Mouse (Mus musculus): ENCODE results near the gene Sh2d1b1. TPM values are rescaled to one million over a fixed set of nuclear protein-coding genes. Genes with fewer than 3 reads are reported as not detected.
A peak's percentile ranks its signal among the peaks of the same experiment; 100 is the strongest.
"Not testable (repeated sequence)": the region's sequence is repeated elsewhere in the genome, so short reads cannot be mapped to it uniquely, and the experiment has no call there.

The Sh2d1b1 gene
- polyA plus RNA-seq (2015; fragmentation: Nextera tagmentation; extraction: Ambion mirVana) = 0.82 and 1.00 TPM in 2 replicates

DNA sequence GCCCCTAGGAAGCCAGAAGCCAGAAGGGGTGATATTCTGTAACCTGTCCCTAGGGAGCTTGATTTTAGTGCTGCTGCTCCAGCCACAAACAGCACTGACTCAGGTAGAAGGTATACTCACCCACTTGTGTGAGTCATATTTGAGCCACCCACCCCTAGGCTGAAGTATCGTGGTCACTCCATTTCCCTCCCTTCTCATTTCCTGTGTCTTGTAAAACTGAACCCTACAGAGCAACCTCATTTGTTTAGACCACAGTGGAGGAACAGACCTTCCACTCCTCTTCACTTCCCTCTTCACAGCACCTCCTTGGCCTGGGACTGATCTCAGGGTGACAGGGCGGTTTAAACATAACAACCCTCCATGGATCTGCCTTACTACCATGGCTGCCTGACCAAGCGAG lies at the start of gene Sh2d1b1:
Sh2d1b1 (plus strand) TSS at position 305 of the 400 bp plus-strand sequence.
- whole genome bisulfite sequencing = 58% methylated on average over 3 of the region's 3 CpGs
- H3K4me1 ChIP-seq = no peaks in the 10 kb centered on the region
- no peak within 1 kb of the TSS for H3K9ac ChIP-seq
- no peak within 1 kb of the TSS for H3K4me2 ChIP-seq
- H3K9me3 ChIP-seq = no peaks in the 10 kb centered on the region
- no peak within 1 kb of the TSS for H3K4me3 ChIP-seq
- ATAC-seq (ENCODE audit: borderline replicate concordance, extremely low read depth, low FRiP score, low TSS enrichment) = no peak
- no peaks in the 10 kb centered on the region for H3K27me3 ChIP-seq
- H3K36me3 ChIP-seq = no peaks in the 10 kb centered on the region
- no peak within 1 kb of the TSS for H3K27ac ChIP-seq

DNA sequence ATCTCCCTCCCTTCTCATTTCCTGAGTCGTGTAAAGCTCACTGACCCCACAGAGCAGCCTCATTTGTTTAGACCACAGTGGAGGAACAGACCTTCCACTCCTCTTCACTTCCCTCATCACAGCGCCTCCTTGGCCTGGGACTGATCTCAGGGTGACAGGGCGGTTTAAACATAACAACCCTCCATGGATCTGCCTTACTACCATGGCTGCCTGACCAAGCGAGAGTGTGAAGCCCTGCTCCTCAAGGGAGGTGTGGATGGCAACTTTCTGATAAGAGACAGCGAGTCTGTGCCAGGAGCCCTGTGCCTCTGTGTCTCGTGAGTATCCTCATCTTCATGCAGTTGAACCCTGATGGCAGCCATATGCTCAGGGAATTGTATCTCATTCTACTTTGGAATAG lies 44.4 kb upstream of the Sh2d1b1 start, which contains the start of gene Sh2d1b2:
Sh2d1b2 (plus strand) TSS at position 62 of the 400 bp plus-strand sequence.
- H3K27me3 ChIP-seq; H3K4me3 ChIP-seq; H3K36me3 ChIP-seq; H3K9ac ChIP-seq; H3K4me1 ChIP-seq; ATAC-seq (ENCODE audit: borderline replicate concordance, extremely low read depth, low FRiP score, low TSS enrichment); H3K4me2 ChIP-seq; H3K27ac ChIP-seq; H3K9me3 ChIP-seq: not testable (repeated sequence)
- 54% methylated on average over 6 of the region's 6 CpGs for WGBS

- ATAC-seq (ENCODE audit: borderline replicate concordance, extremely low read depth, low FRiP score, low TSS enrichment) = no peak
- no peak overlapping the region for H3K9ac ChIP-seq
- 75% methylated on average over 3 of the region's 3 CpGs for WGBS
Measured at GRCm38 (mm10) chr1:170245016-170245415, 32.1 kb upstream of the Sh2d1b1 start.

DNA sequence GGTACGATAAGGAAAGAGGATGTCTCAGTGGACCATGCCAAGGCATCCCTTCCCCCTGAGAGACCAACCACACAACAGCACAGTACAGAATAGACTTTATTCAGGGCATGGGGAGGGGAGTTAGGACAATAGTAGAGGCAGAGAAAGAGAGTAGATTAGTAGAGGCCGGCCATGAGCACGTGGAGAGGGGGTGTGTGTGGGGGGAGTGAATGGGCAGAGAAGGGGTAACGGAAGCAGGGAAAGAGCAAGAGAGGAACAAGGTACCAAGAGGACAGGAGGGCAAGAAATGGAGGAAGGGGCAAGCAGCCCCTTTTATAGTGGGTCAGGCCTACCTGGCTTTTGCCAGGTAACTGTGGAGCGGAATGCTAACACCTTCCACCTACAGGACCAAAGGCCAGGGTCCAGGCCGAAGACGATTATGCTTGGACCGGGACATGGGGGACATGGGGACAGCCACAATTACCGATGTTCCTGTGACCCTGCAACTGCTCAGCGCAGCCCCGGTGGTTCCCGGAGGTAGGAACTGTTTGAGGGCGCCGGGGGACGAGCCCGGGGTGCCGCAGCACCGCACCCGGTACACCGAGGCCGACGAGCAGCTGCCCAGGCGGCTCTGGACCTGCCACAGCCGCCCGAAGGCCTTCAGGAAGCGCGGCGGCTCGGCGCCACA lies 22.1 kb upstream of the Sh2d1b1 start:
- H3K4me2 ChIP-seq = peak overlapping the region; percentile 73
- H3K36me3 ChIP-seq = no peaks in the 10 kb centered on the region
- peak overlapping the region; percentile 65 for H3K4me3 ChIP-seq
- ATAC-seq (ENCODE audit: borderline replicate concordance, extremely low read depth, low FRiP score, low TSS enrichment) = peak; percentile 59; the same call in 1 of the 2 replicates
- H3K4me1 ChIP-seq = no peaks in the 10 kb centered on the region
- 30% methylated on average over 30 of the region's 30 CpGs for WGBS
- H3K27ac ChIP-seq = no peak overlapping the region
- H3K9ac ChIP-seq = peak overlapping the region; percentile 61
- H3K9me3 ChIP-seq = no peaks in the 10 kb centered on the region
- H3K27me3 ChIP-seq = no peaks in the 10 kb centered on the region

More at GRCm38 (mm10) chr1:170245016-170245415, 32.1 kb upstream of the Sh2d1b1 start:
- Histone ChIP-seq H3K9me3 (no peaks in the 10 kb centered on the region), H3K27ac (no peak overlapping the region), H3K4me2 (no peak overlapping the region), H3K4me1 (no peaks in the 10 kb centered on the region), H3K4me3 (no peak overlapping the region), H3K27me3 (no peaks in the 10 kb centered on the region), H3K36me3 (no peaks in the 10 kb centered on the region)

DNA sequence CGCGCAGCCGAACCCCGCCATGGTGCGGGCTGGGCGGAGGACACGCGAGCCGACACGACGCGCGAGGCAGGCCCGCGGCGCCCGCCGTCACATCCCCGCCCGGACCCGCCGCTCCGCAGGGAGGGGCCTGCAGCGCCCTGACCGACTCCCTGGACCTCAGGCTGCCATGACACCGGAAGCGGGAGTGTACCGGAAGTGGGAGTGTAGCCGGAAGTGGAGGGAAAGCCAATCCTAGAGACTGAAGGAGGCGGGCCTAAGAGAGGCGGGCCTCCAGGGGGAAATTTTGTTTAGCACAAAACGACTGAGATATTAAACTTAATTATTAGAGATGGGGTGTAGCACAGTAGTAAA lies 21.6 kb upstream of the Sh2d1b1 start:
- H3K4me3 ChIP-seq = peak overlapping the region; percentile 65
- ATAC-seq (ENCODE audit: borderline replicate concordance, extremely low read depth, low FRiP score, low TSS enrichment) = peak; percentile 96
- H3K9me3 ChIP-seq = no peaks in the 10 kb centered on the region
- H3K9ac ChIP-seq = peak overlapping the region; percentile 61
- WGBS = 5% methylated on average over 32 of the region's 32 CpGs
- H3K4me1 ChIP-seq = no peaks in the 10 kb centered on the region
- no peak overlapping the region for H3K27ac ChIP-seq
- H3K36me3 ChIP-seq = no peaks in the 10 kb centered on the region
- H3K4me2 ChIP-seq = peak overlapping the region; percentile 73
- H3K27me3 ChIP-seq = no peaks in the 10 kb centered on the region

DNA sequence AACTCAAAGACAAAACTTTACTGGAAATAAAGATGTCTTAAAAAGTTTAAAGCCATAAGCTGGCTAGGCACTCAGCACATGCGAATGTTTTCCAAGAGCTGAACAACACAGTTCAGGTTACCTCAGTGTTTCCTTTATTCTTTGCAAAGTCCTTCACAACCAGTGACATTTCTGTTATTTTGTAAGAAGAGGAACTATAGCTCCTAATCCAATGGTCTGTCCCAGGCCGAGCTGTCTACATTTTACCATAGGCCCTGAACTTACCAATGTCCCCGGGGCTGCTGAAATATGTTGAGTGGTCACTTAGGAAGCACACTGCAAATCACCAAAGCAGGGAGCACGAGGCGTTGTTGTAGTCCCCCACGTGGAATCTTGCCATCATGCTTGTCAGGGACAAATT lies 6.8 kb upstream of the Sh2d1b1 start:
- Histone ChIP-seq H3K27ac (no peak overlapping the region), H3K27me3 (no peaks in the 10 kb centered on the region), H3K9me3 (no peaks in the 10 kb centered on the region), H3K4me1 (no peaks in the 10 kb centered on the region), H3K4me3 (no peak overlapping the region), H3K36me3 (no peaks in the 10 kb centered on the region), H3K4me2 (no peak overlapping the region), H3K9ac (no peak overlapping the region)
- 76% methylated on average over 6 of the region's 6 CpGs for WGBS
- ATAC-seq (ENCODE audit: borderline replicate concordance, extremely low read depth, low FRiP score, low TSS enrichment) = no peak

- H3K4me1 ChIP-seq = no peaks in the 10 kb centered on the region
- H3K27ac ChIP-seq = no peak overlapping the region
- no peaks in the 10 kb centered on the region for H3K36me3 ChIP-seq
- no peak for ATAC-seq (ENCODE audit: borderline replicate concordance, extremely low read depth, low FRiP score, low TSS enrichment)
- H3K27me3 ChIP-seq = no peaks in the 10 kb centered on the region
- WGBS = 72% methylated on average over 4 of the region's 4 CpGs
- H3K9ac ChIP-seq = no peak overlapping the region
- no peaks in the 10 kb centered on the region for H3K9me3 ChIP-seq
- H3K4me2 ChIP-seq = no peak overlapping the region
- H3K4me3 ChIP-seq = no peak overlapping the region
Measured at GRCm38 (mm10) chr1:170270696-170271095, 6.4 kb upstream of the Sh2d1b1 start.

DNA sequence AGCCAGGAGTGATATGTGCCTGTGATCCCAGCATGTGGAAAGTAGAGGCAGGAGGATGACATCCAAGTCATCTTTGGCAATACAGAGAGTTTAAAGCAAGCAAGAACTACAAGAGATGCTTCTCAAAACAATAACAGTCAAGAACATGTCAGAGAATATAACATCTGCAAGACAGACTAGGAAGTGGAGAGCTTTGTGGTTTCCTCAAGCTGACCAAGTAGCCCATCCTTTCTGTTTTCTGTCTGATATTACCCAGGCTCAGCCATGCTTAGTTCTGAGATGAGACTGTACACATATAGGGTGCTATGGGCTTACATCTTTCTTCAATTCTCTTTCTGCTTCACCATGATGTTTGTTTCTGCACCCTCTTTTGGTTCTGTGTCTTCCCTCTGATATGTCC lies 3.9 kb upstream of the Sh2d1b1 start:
- H3K4me2 ChIP-seq = no peak overlapping the region
- no peak overlapping the region for H3K9ac ChIP-seq
- H3K9me3 ChIP-seq = no peaks in the 10 kb centered on the region
- no peak overlapping the region for H3K4me3 ChIP-seq
- H3K27ac ChIP-seq = no peak overlapping the region
- H3K36me3 ChIP-seq = no peaks in the 10 kb centered on the region
- ATAC-seq (ENCODE audit: borderline replicate concordance, extremely low read depth, low FRiP score, low TSS enrichment) = no peak
- H3K27me3 ChIP-seq = no peaks in the 10 kb centered on the region
- H3K4me1 ChIP-seq = no peaks in the 10 kb centered on the region

- Histone ChIP-seq H3K27ac (no peak overlapping the region), H3K27me3 (no peaks in the 10 kb centered on the region), H3K4me1 (no peaks in the 10 kb centered on the region), H3K9me3 (no peaks in the 10 kb centered on the region), H3K4me2 (no peak overlapping the region), H3K36me3 (no peaks in the 10 kb centered on the region), H3K9ac (no peak overlapping the region), H3K4me3 (no peak overlapping the region)
- ATAC-seq (ENCODE audit: borderline replicate concordance, extremely low read depth, low FRiP score, low TSS enrichment) = no peak
- 66% methylated on average over 4 of the region's 4 CpGs for WGBS
Measured at GRCm38 (mm10) chr1:170282415-170283129, 5.5 kb downstream of the Sh2d1b1 start.

DNA sequence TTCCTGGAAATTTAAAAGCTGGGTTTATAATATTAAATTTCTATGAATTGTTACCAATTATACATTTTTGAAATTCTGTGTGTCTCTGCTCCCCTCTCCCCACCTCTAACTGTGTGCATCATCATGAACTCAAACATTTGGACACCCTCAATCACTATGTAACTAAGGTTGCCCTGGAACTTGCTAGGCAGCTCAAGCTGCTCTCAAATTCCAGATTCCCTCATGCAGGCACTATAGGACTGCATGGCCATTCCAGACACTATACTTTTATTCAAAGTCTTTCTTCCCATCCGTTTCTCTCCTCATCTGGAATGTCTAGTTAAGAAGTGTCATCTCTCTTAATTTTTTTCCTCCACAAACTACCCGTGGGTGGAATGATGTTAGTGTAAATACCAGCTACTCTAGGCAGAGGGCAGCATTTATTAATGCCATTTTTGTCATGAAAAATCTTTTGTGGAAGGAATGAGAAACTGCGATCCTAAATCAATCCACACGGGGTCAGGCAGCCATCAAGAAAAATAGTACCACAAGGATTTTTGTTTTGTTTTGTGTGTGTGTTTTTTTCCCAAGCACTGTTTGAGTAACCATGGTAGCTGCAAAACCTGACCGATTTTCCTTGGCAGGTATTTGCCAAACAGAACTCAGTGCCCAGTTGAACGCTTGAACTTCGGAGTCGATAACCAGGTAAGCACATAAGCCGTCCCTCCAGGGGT lies 15.3 kb downstream of the Sh2d1b1 start:
- Histone ChIP-seq H3K36me3 (no peaks in the 10 kb centered on the region), H3K9ac (no peak overlapping the region), H3K4me1 (no peaks in the 10 kb centered on the region), H3K27ac (no peak overlapping the region), H3K27me3 (no peaks in the 10 kb centered on the region), H3K9me3 (no peaks in the 10 kb centered on the region), H3K4me2 (peak overlapping the region; percentile 31; the same call in 1 of the 2 replicates), H3K4me3 (no peak overlapping the region)
- ATAC-seq (ENCODE audit: borderline replicate concordance, extremely low read depth, low FRiP score, low TSS enrichment) = no peak
- 34% methylated on average over 9 of the region's 9 CpGs for WGBS

DNA sequence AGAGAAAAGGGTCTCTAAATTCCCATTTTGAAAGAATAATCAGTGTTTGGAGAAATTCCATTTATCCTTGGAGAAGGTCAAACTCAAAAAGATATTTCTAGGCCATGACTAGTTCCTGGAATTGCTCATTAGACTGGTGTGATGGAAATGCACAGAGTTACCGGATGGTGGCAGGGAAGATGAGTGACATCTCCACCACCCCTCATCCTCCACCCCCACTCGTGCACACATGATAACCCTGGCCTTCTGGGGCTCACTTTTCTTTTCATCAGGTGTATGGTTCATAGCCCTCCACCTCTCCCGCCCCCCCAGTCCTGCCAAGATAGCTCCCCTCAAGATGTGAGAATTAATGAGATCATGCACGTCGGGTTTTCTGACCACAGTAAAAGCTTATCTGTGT lies 16.1 kb downstream of the Sh2d1b1 start:
- Histone ChIP-seq H3K4me3 (no peak overlapping the region), H3K4me2 (no peak overlapping the region), H3K27ac (no peak overlapping the region), H3K9ac (no peak overlapping the region), H3K4me1 (no peaks in the 10 kb centered on the region), H3K36me3 (no peaks in the 10 kb centered on the region), H3K27me3 (no peaks in the 10 kb centered on the region), H3K9me3 (no peaks in the 10 kb centered on the region)
- ATAC-seq (ENCODE audit: borderline replicate concordance, extremely low read depth, low FRiP score, low TSS enrichment) = no peak
- 65% methylated on average over 5 of the region's 5 CpGs for WGBS
